Mouse (Mus musculus): ENCODE results near the gene Auts2.

DNA sequence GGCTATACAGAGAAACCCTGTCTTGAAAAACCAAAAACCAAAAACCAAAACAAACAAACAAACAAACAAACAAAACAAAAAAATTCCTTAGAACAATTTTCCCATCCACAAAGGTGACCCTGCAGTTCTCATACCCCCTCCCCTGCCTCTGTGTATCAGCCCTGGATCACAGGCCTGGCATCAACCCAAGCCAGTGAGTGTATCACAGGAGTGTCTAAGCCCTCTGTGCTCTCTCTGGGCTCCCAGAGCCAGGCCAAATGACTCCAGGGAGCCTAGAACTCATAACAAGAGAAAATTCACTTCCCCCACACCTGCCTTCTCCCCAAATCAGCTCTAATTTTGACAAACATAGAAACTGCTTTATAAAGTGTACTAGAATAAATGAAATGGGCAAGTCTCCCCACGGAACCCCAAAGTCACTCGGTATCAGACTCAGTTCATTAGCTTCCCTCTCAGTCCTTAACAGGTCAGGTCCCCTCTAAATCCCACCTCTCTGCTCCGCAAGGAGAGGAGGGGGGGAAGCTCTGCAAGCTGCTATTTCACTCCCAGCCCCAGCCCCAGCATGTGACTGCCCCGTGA, 896.0 kb downstream of the Auts2 start:
- no peak for TF ChIP-seq CTCF (IDR thresholded peaks at IDR 0.05)
- TF ChIP-seq EP300 (IDR thresholded peaks at IDR 0.05): no peak

Data from lung, postnatal 0 days (tissue).